Mouse (Mus musculus): ENCODE measurements around the gene Nlrc5.

The Nlrc5 gene

DNA sequence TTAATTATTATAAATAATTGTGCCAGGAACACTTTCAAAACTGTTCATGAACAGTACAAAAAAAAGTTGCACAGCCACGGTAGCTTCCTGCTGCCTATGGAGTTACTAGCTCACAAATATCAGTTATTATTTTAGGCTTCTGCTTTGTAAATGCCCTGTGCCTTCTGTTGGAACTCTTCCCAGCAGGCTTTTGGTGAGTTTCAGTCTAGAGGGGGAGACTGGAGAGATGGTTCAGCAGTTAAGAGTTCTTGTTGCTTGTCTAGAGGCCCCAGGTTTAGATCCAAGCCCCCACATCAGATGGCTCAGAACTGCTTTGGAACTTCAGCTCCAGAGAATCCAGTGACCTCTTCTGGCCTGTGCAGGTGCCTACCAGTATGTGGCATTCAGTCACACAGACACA is 37.1 kb downstream of the Nlrc5 start:
- DNase-seq: no peak

DNA sequence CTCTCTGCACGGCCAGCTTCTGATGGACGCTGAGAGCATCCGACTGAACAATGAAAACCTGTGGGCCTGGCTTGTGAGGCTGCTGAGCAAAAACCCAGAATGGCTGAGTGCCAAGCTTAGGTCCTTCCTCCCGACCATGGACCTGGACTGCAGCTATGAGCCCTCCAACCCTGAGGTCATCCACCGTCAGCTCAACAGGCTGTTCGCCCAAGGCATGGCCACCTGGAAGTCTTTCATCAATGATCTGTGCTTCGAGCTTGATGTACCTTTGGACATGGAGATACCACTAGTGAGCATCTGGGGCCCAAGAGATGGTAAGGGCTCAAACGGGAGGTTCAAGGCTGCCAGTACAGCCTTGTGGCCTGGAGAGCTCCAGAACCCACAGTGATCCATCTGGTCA is 38.6 kb downstream of the Nlrc5 start:
- DNase-seq: no peak

DNA sequence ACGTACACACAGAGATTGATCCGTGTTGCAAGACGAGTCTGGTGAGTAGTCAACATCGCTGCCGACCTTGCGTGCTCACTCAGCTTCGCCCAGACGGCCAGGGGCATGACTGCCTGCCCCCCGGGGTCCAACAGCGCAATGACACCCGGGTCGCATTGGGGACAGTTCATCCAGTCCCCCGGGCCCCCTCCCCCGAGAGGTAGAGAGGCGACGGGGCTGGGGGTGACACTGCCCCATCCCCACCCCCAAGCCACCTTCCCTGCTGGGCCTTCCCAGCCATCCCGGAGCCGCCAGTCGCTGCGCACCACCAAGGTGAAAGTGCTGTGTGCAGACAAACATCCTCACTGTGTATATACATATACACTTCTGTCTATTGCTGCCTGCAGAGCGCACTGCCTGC is 39.3 kb downstream of the Nlrc5 start:
- DNase-seq: no peak

DNA sequence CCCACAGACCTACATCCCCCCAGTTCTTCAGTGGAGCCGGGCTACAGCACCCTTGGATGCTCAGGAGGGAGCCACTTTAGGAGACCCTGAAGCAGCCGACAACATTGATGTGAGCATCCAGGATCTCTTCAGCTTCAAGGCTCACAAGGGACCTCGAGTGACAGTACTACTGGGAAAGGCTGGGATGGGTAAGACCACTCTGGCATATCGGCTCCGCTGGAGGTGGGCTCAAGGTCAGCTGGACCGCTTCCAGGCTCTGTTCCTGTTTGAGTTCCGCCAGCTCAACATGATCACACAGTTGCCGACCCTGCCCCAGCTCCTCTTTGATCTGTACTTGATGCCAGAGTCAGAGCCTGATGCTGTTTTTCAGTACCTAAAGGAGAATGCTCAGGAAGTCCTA is 41.6 kb downstream of the Nlrc5 start:
- DNase-seq: no peak

DNA sequence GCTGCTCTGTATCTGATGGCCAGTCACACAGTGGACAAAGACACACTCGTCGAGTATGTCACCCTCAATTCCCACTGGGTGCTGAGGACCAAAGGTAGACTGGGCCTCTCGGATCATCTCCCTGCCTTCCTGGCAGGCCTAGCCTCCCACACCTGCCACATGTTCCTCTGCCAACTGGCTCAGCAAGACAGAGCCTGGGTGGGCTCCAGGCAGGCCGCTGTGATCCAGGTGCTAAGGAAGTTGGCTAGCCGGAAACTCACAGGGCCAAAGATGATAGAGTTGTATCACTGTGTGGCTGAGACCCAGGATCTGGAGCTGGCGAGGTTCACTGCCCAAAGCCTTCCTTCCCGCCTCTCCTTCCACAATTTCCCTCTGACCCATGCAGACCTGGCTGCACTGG is 42.7 kb downstream of the Nlrc5 start:
- no peak for DNase-seq

DNA sequence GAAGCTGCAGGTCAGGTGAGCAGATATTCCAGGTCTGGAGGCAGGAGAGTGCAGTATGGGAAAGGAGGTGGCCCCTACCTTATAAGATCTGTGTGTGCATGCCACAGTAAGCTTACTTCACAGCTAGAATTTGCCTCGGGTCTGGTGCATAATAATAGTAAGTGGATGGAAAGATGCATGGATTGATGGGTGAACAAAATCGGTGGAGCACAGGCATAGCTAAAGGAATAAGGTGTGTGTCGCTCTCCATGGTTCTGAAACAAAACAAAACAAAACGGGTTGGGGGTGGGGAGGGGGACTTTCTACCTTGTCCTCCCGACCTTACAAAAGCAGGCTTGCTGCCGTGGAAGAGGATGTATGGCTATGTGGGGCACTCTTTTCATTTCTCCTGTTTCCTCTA is 47.9 kb downstream of the Nlrc5 start:
- no peak for DNase-seq

DNA sequence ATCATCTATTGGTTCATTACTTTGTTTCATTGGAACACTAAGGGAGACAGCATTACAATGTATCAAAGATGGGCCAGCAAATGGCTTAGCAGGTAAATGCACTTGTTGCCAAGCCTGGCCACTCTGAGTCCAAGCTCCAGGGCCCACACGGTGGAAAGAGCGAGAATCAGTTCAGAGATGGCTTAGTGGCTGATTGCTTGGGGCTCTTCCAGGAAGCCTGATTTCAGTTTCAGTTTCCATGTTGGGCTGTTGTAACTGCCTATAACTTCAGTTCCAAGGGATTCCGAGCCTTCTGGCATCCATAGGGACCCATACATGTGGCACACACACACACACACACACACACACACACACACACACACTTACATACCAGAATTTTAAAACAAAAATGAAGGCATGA is 51.1 kb downstream of the Nlrc5 start:
- DNase-seq: no peak

DNA sequence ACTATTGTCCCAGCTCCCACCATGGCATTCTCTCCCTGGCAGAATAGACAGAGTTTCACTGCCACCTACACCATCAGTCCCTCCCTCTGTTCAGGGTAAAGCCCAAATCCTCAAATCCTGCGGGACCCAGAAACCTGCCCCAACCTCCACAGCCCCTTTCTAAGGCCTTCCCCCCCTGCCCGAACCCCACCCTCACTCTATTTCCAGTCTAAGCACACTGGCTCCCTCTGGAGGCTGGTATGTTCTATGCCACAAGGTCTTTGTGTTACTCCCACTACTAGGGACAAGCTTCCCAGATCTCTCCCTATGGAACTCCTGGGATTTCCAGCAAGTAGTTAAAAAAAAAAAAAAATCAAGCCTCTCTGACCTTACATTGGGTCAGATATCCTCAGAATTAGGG is 51.7 kb downstream of the Nlrc5 start:
- peak; percentile 28 to 33 for DNase-seq

DNA sequence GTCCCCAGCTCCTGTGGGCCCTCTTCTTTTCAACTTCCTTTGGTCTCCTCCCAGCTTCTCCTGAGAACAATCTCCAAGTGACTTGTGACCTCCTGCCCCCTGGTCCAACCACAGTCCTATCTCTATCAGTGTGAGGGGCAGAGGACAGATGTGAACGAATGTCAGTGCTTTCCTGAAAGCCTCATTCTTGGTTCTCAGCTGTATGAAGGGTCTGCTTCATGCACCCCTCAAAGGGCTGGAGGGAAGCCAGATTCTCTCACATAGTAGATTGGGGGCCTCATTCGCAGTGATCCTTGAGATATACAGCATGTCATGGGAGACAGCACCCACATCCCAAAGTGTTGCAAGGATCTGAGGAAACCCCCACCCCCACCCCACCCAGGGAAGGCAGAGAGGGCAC is 53.9 kb downstream of the Nlrc5 start:
- DNase-seq: no peak

DNA sequence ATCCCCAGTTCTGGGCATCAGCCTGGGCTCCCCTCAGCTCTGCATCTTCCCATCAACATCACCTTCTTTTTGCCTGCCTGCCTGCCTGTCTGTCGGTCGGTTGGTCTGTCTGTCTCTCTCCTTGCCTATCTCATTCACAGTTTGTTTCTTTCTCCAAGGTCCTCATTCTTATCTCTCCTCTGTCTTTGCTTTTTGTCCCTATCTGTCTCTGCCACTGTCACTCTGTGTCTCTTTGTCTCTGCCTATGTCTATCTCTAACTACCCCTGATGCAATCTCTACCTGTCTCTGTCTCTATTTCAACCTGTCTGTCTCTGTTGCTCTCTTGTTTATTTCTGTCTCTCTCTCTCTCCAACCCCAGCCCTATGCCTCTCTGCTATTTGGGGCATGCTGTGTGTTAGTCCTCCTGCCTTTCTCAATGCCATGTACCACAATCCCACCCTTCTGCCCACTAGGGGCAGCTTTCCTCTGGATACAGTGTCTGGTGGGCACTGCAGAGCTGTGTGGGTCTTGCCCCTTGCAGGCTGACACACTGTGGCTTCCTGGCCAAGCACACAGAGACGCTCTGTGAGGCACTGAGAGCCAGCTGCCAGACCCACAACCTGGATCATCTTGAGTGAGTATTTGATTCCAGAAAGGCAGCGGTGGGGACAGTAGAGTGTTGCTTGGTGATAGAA is 55.8 kb downstream of the Nlrc5 start:
- DNase-seq: no peak

DNA sequence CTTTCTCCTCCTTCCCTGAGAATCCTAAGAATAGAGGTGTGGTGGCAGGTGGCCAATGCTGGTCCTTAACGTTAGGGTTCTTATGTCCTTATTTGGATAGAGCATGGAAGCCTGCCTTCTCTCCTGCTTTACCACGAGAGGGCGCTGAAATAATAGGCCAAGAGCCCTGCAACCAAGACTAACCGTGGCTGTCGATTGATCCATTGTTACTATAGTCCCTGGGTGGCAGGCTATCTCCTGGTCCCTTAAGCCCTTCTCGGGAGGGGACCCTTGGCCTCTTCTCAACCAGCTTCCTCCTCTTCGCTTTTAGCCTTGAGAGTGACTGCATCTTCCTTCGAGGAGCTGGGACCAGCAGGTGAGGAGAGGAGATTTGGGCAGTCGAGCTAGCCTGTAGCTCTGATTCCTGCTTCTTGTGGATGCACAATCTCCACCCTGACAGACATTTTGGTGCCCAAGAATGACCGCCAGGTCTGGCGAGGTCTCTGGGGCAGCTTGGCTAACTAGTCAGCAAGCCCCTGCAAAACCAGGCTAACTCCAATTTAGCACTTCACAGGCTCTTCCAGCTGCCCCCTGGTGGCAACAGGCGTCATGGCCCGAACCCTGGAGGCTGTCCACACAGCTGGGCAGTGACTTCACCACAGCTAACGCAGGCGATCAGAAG is 58.0 kb downstream of the Nlrc5 start:
- DNase-seq: peak; percentile 71 to 74

DNA sequence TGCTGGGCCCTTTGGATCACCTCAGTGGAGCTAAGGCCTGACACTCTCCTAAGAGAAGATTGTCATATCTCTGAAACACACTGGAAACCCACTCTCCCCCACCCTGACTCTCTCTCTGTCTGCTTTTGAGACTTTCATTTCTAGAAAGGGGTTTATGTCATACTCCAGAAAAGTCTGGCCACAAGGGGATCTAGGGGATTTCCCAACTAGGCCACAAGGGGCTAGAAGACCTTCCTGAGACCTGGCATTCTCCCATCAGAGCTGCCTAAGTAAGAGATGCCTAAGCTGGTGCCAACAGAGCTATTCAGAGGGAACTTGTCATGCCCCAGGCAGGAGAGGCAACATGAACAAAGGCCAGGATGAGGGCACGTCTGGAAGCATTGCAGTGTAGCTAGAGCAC is 59.1 kb downstream of the Nlrc5 start:
- no peak for DNase-seq

DNA sequence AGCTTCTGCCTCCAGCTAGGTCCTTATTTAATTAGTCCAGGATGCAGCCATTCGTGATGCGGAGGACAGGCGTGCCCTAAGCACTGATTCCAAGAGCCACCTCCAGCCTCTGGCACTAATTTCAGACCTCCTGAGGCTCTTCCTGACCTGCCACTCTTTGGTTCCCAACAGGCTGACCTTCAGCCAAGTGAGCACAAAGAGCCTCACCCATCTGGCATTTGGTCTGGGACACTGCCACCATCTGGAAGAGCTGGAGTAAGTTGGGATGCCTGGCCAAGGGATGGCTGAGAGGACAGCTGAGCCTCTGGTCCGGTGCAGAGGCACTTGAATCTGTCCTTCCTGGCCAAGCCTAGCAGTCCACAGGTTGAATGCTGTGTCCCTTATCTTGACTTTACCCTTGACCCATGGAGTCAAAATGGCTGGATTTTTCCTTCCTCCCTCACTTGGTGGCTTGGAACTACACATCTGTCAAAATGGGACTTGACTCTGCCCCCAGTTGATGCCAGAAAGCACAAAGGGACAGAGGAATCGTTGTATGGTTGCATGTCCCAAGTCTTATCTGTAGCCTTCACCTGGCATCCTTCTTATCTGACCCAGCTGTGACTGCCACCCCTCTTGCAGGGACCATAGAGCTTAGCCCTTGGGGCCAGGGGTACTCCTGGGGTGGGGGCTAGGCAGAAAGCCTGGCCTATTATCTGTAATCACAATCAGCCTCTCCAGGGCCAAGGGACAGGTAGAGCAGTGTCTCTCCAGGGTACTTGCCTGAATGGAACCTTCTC is 81.5 kb downstream of the Nlrc5 start:
- DNase-seq: no peak

DNA sequence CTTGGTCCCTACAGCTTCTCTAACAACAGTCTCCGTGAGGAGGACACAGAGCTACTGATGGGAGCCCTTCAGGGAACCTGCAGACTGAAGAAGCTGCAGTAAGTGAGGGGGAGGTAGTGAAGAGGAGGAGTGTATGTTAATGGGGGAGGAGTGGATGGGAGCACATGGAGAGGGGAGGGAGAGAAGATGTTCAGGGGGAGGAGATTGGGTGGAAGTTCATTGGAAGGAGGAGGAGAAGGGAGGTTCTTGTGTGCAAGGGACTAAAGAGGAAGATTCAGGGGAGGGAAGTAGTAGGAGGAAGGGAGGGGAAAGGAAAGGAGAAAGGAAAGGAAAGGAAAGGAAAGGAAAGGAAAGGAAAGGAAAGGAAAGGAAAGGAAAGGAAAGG is 82.0 kb downstream of the Nlrc5 start:
- DNase-seq: no peak

DNA sequence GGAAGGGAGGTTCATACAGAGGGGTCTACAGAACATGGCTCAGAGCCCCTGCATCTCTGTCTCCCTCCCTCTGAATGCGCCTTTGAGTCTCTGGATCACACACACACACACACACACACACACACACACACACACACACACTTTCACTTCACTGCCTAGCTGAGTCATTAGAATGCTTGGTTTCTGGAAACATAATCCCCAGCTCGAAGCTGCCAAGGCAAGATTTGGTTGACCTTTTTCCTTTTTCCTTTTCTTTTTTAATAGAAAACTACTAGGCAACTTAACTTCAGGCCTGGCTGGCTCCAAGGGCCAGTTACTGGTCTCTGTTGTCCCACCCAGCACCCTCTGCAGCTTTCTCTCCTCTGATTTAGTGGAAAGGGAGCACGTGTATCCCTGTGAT is 82.6 kb downstream of the Nlrc5 start:
- DNase-seq: no peak

DNA sequence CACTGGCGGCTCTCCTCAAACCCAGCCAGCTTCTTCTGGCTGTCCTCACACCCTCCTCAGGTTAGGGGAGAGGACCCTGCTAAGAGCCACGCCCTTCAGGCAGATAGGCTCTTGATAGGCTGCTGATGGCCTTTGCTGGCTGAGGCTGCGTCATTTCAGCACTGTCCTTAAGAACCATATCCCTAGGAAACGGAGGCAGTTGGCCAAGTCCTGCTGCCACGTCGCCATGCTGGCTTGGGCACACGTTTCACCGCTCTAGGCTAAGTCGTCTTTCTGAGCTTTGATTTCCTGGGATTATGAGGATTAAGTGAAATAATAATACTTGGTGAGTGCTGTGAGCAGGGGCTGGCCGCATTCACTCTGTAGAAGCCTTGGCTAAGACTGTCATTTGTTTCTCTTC is 84.2 kb downstream of the Nlrc5 start:
- DNase-seq: no peak

DNA sequence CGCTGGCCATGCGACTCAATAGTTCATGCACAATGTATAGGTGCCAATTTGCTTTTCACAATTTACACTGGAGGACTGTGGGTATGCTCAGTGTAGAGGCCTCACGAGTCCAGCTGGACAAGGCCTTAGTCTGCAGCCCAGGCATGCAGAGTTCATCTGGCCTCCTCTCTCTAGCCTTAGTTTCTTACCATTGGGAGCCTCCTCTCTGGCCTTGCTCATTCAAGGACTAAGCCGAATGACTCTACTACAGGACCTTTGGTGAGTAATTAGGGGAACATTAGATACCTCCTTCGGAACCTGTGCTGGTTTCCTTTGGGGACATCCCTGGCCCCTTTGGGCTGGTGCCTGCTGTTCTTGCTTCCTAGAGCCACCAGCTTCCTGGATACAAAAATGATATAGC is 84.9 kb downstream of the Nlrc5 start:
- DNase-seq: no peak

DNA sequence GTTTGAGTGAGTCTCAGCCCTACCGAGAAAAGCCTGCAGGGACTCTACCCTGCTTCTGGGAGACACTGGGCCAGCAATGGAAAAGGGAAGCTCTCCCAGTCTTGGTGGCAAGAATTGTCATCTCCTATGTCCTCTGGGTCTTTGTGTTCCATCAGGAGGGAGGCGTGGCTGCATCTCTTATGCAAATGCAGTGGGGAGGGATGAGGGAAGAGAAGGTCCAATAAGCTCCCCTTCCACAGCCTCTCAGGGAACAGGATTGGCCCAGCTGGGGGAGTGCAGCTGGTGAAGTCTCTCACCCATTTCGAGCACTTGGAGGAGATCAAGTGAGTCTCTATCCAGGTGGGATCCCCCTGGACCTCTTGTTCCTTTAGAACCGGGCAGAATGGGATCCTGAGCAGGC is 87.3 kb downstream of the Nlrc5 start:
- no peak for DNase-seq

DNA sequence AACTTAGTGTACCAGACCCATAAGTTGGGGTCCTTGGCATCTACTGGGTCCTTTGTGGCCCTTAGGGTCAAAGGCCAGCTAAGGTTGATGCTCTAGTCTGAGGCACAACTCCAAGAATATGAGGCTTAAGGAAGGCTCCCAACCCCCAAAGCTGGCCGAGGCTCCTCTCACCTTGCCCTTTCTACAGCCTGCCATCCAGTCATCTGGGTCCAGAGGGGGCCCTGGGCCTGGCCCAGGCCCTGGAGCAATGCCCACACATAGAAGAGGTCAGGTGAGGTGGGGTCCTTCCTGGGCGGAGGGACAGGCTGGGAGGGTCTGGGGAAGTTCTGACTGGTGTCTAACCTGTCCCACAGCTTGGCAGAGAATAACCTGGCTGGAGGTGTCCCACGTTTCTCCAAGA is 88.3 kb downstream of the Nlrc5 start:
- DNase-seq: no peak

DNA sequence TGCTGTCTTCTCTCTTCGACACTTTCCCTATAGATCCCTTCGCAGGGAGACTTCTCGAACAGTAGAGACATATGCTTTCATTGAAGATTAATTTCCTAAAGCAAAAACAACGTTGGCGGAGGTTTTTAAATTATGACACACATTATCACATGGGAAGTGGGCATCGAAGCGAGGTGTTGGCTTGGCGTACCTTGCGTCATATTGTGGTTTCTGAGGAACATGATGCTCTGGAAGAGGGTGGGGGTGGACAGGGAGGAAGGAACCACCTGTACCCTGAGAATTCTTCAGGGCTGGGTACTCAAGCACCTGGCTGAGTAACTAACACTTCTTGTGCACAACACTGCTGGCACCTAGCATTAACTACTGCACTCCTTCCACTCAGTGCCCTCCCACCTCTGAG is 90.4 kb downstream of the Nlrc5 start:
- no peak for DNase-seq

DNA sequence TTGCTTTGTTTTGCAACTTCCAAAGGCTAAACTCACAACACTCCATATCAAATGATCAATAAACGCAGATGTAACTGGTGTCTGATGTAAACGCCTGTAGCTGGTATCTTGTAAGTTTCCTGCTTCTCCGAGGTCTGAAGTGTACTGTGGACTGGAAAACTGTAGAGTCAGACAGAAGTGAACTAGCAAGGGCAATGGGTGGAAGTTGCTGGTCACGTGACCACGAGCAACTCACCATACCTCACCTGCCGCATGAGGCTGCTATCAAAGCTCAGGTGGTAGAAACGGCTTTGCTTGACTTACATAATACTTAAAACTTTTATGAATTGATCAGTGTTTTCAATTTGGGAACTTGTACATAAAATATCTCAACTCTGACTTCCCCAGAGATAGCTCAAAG is 93.0 kb downstream of the Nlrc5 start:
- no peak for DNase-seq

DNA sequence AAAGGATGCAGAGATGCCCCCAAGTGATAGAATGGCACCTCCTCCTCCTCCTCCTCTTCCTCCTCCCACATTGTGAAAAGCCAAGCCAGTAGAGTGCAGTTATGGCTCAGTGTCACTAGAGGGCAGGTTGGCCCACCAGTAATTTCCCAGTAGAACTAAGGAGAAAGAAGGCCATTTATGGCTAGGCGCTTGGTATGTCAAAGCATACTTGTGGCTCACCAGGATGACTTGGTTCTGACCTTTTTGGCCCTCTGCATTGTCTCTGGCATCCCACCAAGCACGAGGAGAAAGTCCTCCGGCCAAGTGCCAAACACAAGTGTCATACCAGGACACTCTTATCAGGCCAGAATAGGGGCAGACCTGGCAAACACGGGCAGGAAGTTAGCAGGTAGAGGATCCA is 94.1 kb downstream of the Nlrc5 start:
- DNase-seq: peak; percentile 40 to 41

DNA sequence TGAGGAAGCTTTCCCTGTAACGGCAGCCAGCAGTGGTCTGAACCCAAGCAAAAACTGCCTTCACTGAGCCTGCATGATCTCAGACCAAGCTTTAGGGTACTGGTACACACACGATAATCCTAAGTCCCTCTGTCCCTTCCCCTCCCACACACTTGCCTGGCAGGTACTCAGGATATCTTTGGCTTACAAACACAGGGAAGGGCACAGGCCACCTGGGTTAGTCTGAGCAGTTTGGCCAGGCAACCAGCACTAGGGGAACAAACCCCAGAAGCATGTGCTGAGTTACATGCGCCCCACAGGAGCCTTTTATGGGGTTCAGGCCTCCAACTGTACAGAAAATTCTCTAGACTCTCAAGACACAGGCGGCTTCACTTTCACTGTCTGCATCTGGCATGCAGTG is 95.7 kb downstream of the Nlrc5 start:
- DNase-seq: no peak

DNA sequence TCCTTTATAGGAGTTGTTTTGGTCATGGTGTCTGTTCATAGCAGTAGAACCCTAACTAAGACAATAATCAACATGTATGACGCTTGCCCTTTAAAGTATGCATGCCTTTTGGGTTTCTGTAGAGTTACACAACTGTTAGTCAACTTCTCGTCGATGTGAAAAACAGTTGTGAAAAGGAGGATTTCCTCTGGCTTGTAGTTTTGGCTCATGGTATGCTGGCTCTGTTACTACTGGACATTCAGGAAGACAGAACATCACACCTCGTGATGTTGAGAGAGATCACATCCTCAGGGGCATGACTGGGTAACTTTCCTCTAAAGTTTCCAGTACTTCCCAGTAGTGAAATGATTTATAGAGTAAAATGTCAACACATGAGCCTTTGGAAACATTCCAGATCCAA is 96.5 kb downstream of the Nlrc5 start:
- no peak for DNase-seq
